Mouse (Mus musculus) spleen, adult 2 months (tissue): Measurements from ENCODE around the gene Calm3. TPM values are rescaled to one million over a fixed set of nuclear protein-coding genes. Genes with fewer than 3 reads are reported as not detected.

ENCODE experiments used
- DNase-seq, 2 experiments: peaks; one replicate each; pipeline versions ENCODE4 v3.0.0 to v3.0.0-alpha.2; 2012 to 2021; ENCODE audit warnings: low spot score in 2 of 2, low read depth in 1 of 2
- H3K27ac ChIP-seq: fragments of 200-500 bp; 2 replicates; pipeline ENCODE4 v1.5.1; 2012; ENCODE audit warnings: low read length, inconsistent platforms; ENCODE audit not compliant: insufficient read depth
- H3K27me3 ChIP-seq: fragments of 200-500 bp; 2 replicates; pipeline ENCODE4 v1.6.1; 2012; ENCODE audit warnings: mild to moderate bottlenecking, moderate library complexity, low read length, inconsistent platforms; ENCODE audit not compliant: control insufficient read depth, insufficient read depth
- H3K36me3 ChIP-seq: fragments of 200-500 bp; 2 replicates; pipeline ENCODE4 v1.6.1; 2012; ENCODE audit warnings: mild to moderate bottlenecking, low read length, inconsistent platforms; ENCODE audit not compliant: control insufficient read depth, insufficient read depth
- H3K4me1 ChIP-seq: fragments of 200-500 bp; 2 replicates; pipeline ENCODE4 v1.6.1; 2011; ENCODE audit warnings: inconsistent platforms; ENCODE audit not compliant: control insufficient read depth, insufficient read depth, insufficient read length
- H3K4me3 ChIP-seq: fragments of 200-500 bp; 2 replicates; pipeline ENCODE4 v1.5.1; 2011; ENCODE audit warnings: mild to moderate bottlenecking, inconsistent platforms; ENCODE audit not compliant: insufficient read depth, insufficient read length; ENCODE audit errors: extremely low read depth
- CTCF ChIP-seq: fragments of 200-500 bp; IDR thresholded peaks from 2 replicates; pipeline ENCODE4 v1.5.1; 2011; ENCODE audit warnings: mild to moderate bottlenecking, inconsistent platforms; ENCODE audit not compliant: insufficient read depth, insufficient read length, insufficient replicate concordance; ENCODE audit errors: extremely low read depth
- POLR2A ChIP-seq: fragments of 200-500 bp; IDR thresholded peaks from 2 replicates; pipeline ENCODE4 v1.6.1; 2011; ENCODE audit warnings: low read depth, low read length, inconsistent platforms
- WGBS: fragments of 180-500 bp; shearing (Covaris S2); methylation state at CpG from one replicate; pipeline ENCODE4 v1.1.7; 2018; 5-methylcytosine and 5-hydroxymethylcytosine counted together
- polyA plus RNA-seq: library from polyadenylated mRNA; depleted of rRNA; stranded (reverse); fragments of >200 nt; gene quantifications from 2 replicates; pipeline ENCODE4 v1.2.3, GENCODE M21; 2012

Gene Calm3
- polyA plus RNA-seq, 1 experiment = 166 TPM

DNA sequence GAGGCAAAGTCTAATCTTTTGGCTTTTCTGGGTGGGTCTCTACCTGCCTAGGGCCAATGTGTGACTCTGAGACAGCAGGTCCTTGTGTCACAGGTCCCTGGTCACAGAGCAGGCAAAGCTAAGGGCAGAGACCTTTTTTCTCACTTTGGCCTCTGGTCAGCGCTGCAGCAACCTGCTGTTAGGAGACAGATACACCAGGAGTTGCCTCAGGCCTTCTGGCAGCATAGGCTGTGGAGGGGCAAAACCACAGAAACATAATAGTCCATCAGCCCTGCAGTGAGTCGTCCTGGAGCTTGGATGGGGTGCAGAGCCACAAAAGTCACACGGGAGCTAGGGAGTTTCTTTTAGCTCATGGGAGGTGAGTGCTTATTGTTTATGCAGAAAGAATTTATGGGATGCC, 5.2 kb downstream of the Calm3 start:
- Histone ChIP-seq H3K4me1 (peaks cover 4% of the 10 kb centered on the region; the same call in 1 of the 2 replicates), H3K27me3 (no peaks in the 10 kb centered on the region), H3K36me3 (peaks cover 36% of the 10 kb centered on the region), H3K4me3 (no peak overlapping the region), H3K27ac (no peak overlapping the region)
- TF ChIP-seq POLR2A = no peak
- no peak for TF ChIP-seq CTCF
- WGBS = 92% methylated on average over 3 of the region's 3 CpGs
- DNase-seq = no peak

DNA sequence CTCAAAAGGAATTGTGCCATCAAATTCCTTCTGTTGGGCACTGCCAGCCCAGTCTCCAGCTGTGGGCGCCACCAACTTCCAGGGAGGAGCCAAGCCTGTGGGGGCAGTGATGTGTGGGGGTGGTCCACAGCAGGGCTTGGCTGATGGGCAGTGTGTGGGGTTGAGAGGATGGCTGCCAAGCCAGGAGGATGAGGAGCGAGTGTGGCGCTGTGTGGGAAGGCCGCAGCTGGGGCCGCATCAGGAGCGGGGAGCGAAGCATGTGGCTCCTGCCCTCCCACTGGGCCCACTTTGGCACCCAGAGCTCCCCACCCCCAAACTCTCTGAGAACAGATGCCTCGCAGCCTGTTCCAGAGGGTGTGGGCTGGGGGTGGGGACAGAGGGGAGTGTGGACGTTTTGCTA, 5.9 kb downstream of the Calm3 start:
- H3K4me3 ChIP-seq = no peak overlapping the region
- no peak overlapping the region for H3K27ac ChIP-seq
- TF ChIP-seq POLR2A = no peak
- no peak for TF ChIP-seq CTCF
- H3K4me1 ChIP-seq = peaks cover 4% of the 10 kb centered on the region; the same call in 1 of the 2 replicates
- H3K27me3 ChIP-seq = no peaks in the 10 kb centered on the region
- DNase-seq = no peak
- 91% methylated on average over 9 of the region's 9 CpGs for WGBS
- peaks cover 36% of the 10 kb centered on the region for H3K36me3 ChIP-seq

DNA sequence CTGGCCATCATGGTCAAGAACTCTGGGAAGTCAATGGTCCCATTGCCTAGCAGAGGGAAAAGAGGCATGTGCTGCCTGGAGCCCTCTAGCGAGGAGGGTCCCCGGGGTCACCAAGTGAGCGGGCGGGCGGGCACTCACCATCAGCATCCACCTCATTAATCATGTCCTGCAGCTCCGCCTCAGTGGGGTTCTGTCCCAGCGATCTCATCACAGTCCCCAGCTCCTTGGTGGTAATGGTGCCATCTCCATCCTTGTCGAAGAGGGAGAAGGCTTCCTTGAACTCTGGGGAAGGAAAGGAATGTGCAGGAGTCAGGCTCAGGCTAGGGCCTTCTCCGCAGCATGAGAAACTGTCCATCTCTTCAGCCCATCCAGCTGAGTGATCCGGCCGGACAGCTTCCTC, 6.5 kb downstream of the Calm3 start:
- 92% methylated on average over 11 of the region's 11 CpGs for WGBS
- H3K4me1 ChIP-seq = peaks cover 2% of the 10 kb centered on the region; the same call in 1 of the 2 replicates
- DNase-seq = no peak
- H3K27me3 ChIP-seq = no peaks in the 10 kb centered on the region
- H3K36me3 ChIP-seq = peaks cover 36% of the 10 kb centered on the region
- H3K27ac ChIP-seq = no peak overlapping the region
- no peak overlapping the region for H3K4me3 ChIP-seq
- TF ChIP-seq CTCF (no peak), POLR2A (no peak)

DNA sequence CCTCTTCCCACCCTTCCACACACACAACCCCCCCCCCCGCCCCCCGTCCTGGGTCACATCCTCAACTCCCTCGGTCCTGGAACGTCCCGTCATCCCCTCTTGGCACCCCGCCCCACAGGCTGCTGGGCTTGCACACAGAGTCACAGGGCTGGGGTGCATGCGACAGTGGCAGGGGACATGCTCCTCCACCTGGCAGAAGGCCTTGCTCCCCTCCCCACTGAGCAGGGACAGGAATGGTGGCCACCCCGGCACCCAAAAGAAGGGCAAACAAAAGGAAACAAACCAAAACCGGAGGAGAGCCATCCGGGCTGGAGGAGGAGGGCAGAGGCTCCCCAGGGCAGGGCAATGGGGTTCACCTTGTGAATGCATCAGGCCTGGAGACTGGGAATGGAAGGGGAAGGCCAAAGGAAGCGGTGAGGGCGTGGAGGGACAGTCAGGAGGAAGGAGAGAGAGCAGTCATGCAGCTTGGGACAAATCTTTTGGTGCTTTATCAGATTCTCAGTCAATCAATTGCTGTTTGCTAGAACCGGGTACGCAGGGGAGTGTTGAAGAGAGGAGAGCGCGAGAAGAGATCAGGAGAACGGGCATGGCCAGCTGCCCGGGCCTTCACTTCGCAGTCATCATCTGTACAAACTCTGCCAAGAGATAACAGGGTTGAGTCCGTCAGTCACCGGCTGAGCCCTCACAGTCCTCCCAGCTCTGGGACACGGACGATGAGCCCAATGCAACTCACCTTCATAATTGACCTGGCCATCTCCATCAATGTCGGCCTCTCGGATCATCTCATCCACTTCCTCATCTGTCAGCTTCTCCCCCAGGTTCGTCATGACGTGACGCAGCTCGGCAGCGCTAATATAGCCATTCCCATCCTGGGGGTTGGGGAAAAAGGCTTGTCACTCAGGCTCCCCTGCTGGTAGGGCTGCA, 7.3 kb downstream of the Calm3 start:
- no peak for DNase-seq
- Histone ChIP-seq H3K36me3 (peaks cover 36% of the 10 kb centered on the region), H3K27ac (no peak overlapping the region), H3K27me3 (no peaks in the 10 kb centered on the region), H3K4me3 (no peak overlapping the region), H3K4me1 (no peaks in the 10 kb centered on the region)
- no peak for TF ChIP-seq POLR2A
- no peak for TF ChIP-seq CTCF
- 86% methylated on average over 30 of the region's 30 CpGs for WGBS

DNA sequence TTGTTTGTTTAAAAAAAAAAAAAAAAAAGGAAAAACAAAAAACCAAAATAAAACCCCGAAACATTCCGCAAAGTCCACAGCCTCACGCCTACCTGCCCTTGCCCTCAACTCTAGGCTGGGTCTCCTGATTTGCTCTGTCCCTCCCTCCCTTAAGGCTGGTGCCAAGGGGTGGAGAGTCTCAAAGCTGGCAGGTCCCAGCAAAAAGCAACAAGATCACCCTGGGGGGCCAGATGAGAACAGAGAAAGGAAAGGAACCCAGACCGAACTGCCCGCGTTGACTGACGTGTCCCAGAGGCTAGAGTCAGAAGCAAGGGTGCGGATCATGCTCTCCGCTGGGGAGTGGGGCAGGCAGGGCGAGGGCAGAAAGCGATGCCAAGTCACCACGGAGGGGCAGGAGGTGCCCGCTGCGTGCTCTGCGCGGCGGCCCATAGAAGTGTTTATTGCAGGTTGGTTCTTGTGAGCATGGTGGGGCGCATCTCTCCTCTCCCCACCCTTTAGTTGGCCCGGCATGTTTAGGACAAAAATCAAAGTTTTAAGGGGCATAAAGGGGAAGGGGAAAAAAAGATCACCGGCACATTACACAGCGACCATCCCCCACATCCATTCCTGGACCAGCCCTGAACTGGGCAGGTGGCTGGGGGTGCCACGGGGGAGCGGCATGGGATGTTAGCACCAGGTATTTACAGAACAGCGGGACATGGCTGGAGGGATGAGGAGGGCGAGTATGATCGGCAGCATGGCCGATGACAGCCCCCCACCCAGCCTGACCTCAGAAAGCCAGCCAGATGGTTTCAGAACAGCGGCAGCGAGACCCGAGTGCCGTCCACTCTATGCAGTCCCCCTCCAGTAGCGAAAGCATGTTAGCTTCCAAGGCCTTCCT, 8.2 kb downstream of the Calm3 start:
- Histone ChIP-seq H3K36me3 (peaks cover 36% of the 10 kb centered on the region), H3K27ac (no peak overlapping the region), H3K4me3 (no peak overlapping the region), H3K27me3 (no peaks in the 10 kb centered on the region), H3K4me1 (no peaks in the 10 kb centered on the region)
- no peak for DNase-seq
- 96% methylated on average over 32 of the region's 32 CpGs for WGBS
- TF ChIP-seq POLR2A (no peak), CTCF (no peak)

DNA sequence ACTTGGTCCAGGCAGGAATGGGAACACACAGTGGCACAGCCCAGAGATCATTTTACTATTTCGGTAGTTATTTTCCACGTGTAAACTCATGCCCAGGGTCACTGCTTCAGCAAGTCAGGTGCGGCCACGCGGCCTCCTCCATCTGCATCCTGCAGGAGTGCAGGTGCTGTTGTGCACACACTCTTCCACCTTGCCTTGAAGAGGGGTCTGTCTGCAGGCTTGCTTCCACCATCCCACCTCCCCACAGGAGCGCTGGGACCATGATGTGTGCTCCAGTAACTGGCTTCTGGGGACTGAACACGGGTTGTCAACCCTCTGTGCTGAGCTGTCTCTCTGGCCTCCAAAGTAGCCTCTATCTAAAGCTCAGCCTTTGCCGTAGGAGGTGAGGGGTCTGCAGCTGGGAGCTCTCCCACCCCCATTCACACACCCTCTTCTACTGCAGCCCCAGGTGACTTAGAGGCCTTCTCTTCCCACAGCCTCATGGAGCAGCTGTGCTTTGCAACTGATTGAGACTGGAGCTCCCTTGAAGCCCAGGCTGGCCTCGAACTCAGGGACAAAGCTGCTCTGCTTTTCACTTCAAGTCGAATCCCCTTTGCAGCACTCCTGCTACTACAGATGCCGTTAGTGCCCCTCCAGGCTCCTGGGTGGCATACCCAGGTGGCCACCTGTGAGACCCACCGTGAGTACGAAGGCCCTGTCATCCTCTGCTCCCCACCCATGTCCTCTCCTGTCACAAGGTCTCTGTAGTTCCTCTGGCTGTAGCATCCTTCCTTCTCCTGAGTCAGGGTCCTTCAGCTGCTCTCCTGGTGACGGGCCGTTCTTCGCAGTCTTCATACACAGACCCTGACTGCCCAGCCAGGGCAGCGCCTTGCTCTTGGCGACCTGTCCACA, 9.2 kb downstream of the Calm3 start:
- Histone ChIP-seq H3K27ac (no peak overlapping the region), H3K36me3 (peaks cover 36% of the 10 kb centered on the region), H3K27me3 (no peaks in the 10 kb centered on the region), H3K4me1 (no peaks in the 10 kb centered on the region), H3K4me3 (no peak overlapping the region)
- no peak for DNase-seq
- TF ChIP-seq CTCF (no peak), POLR2A (no peak)
- WGBS = 91% methylated on average over 18 of the region's 18 CpGs
